ENCODE assay signal across 23 mouse cellular contexts in the genomic region with DNA sequence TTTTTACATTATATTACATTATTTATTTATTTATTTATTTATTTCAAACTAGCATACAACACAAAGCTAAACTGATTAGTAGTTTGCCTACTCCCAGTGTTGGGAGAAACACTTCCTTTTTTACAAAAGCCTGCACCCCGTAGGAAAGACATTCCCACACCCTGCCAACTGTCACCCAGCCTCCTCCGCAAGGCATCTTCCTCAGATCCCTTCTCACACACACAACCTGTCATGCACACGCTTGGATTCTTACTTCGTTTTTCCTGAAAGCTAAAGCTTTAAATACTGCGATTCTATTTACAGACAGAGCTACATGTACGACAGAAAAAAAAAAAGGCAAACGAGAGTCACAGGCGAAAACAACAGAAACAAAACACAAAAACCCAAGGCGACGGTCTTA.
"Had no signal": no experiment of that assay in that cellular context is flagged by ENCODE, and none has a peak within 500 bp of the region (broad histone marks: within the 10 kb centered on the region; RNA-seq: fewer than 3 reads in every experiment).

No protein-coding gene starts in this region.

- H3K4me3 ChIP-seq: layer of hippocampus, adult 2 months; limb, embryonic 10.5 days; limb, embryonic 13.5 days; liver, embryonic 12.5 days; liver, embryonic 15.5 days; lung, embryonic 15.5 days; megakaryocyte, embryonic 14.5 days; midbrain, embryonic 10.5 days; neural tube, embryonic 12.5 days; neural tube, embryonic 15.5 days had no signal

- H3K27ac ChIP-seq: kidney, postnatal 0 days; layer of hippocampus, adult 2 months; limb, embryonic 10.5 days; limb, embryonic 13.5 days; liver, embryonic 12.5 days; liver, embryonic 15.5 days; lung, embryonic 15.5 days; midbrain, embryonic 10.5 days; neural tube, embryonic 12.5 days; neural tube, embryonic 15.5 days had no signal

- H3K4me1 ChIP-seq: limb, embryonic 10.5 days; limb, embryonic 13.5 days; liver, embryonic 12.5 days; liver, embryonic 15.5 days; lung, embryonic 15.5 days; midbrain, embryonic 10.5 days; neural tube, embryonic 12.5 days; neural tube, embryonic 15.5 days had no signal

- DNase-seq: kidney, adult 18-20 months; kidney, postnatal 25 days; layer of hippocampus, adult 9-11 months; liver; lung, adult 18-20 months; lung, postnatal 10 days; lung, postnatal 36 days; midbrain, embryonic 14.5 days; retina, postnatal 1 day; thymus, adult 2 months; thymus, postnatal 14 days; thymus, postnatal 4 days had no signal
